Mouse (Mus musculus) small intestine, adult 2 months (tissue): ENCODE data around the gene Prr5l.

Source experiments
- CTCF ChIP-seq: fragments of 200-500 bp; IDR thresholded peaks from 2 replicates; pipeline ENCODE4 v1.5.1; 2012; ENCODE audit warnings: low read depth, mild to moderate bottlenecking, control low read depth, inconsistent platforms, low read length, moderate library complexity, mixed read lengths; ENCODE audit not compliant: insufficient replicate concordance, insufficient read length; ENCODE audit errors: extremely low read depth
- POLR2A ChIP-seq: fragments of 200-500 bp; IDR thresholded peaks from 2 replicates; pipeline ENCODE4 v1.6.1; 2012; ENCODE audit warnings: low read depth, mild to moderate bottlenecking, control low read depth, inconsistent platforms, low read length, moderate library complexity

GRCm38 (mm10) chr2:101762405-101762804 lies 120.4 kb downstream of the Prr5l start:
- TF ChIP-seq CTCF, result no peak
- TF ChIP-seq POLR2A, result no peak
